Mouse (Mus musculus) testis, adult 2 months (tissue): ENCODE results near the gene Oas1h.

Experiments
- CTCF ChIP-seq: fragments of 200-500 bp; IDR thresholded peaks from 2 replicates; pipeline ENCODE4 v1.5.1; 2012; ENCODE audit warnings: low read depth, mild to moderate bottlenecking, inconsistent platforms, low read length, moderate library complexity; ENCODE audit not compliant: control insufficient read depth, insufficient read depth, insufficient replicate concordance
- POLR2A ChIP-seq: fragments of 200-500 bp; IDR thresholded peaks from 2 replicates; pipeline ENCODE4 v1.6.1; 2012; ENCODE audit warnings: low read depth, mild to moderate bottlenecking, inconsistent platforms, low read length, moderate library complexity; ENCODE audit not compliant: control insufficient read depth

GRCm38 (mm10) chr5:120887831-120888230 is 26.6 kb downstream of the Oas1h start:
- TF ChIP-seq POLR2A (no peak), CTCF (no peak)
